Mouse (Mus musculus): Measurements from ENCODE around the gene Abca13. TPM values are rescaled to one million over a fixed set of nuclear protein-coding genes. Genes with fewer than 3 reads are reported as not detected.

Abca13 gene
- polyA plus RNA-seq, 1 experiment from 2014 or later: 0.13 TPM

- no peaks in the 10 kb centered on the region for H3K9me3 ChIP-seq
- no peak for ATAC-seq (ENCODE audit: insufficient number of reproducible peaks, insufficient read depth, low FRiP score, low TSS enrichment)
- 92% methylated on average over 1 of the region's 1 CpGs for WGBS
- H3K27ac ChIP-seq: no peak overlapping the region
- H3K9ac ChIP-seq: no peak overlapping the region
- no peaks in the 10 kb centered on the region for H3K36me3 ChIP-seq
- no peak overlapping the region for H3K4me2 ChIP-seq (replicated peaks)
- H3K4me3 ChIP-seq: no peak overlapping the region
- no peaks in the 10 kb centered on the region for H3K4me1 ChIP-seq
- no peaks in the 10 kb centered on the region for H3K27me3 ChIP-seq
These were observed 539.6 kb downstream of the Abca13 start for GRCm38 (mm10) chr11:9731300-9731699.

Other genes with a start within 250 kb of the Abca13 start
- 0.04 and 0.13 TPM in 2 replicates for gene Pkd1l1, start 218.7 kb upstream of the Abca13 start, polyA plus RNA-seq (2016; fragmentation: Nextera tagmentation; extraction: Ambion mirVana)
- gene Hus1, start 180.8 kb upstream of the Abca13 start, polyA plus RNA-seq (2016; fragmentation: Nextera tagmentation; extraction: Ambion mirVana): 15.5 and 16.8 TPM in 2 replicates
- 0.33 and 0.65 TPM in 2 replicates for gene Gm11992, start 143.3 kb upstream of the Abca13 start, polyA plus RNA-seq (2016; fragmentation: Nextera tagmentation; extraction: Ambion mirVana)
- gene Sun3, start 143.0 kb upstream of the Abca13 start, polyA plus RNA-seq (2016; fragmentation: Nextera tagmentation; extraction: Ambion mirVana): 0.14 TPM in 1 of 2 replicates, not detected in the other
- 3.4 and 4.5 TPM in 2 replicates for gene Upp1, start 73.8 kb upstream of the Abca13 start, polyA plus RNA-seq (2016; fragmentation: Nextera tagmentation; extraction: Ambion mirVana)